Mouse (Mus musculus) neural tube, embryonic 14.5 days (tissue): ENCODE results near the gene Spata46. TPM values are rescaled to one million over a fixed set of nuclear protein-coding genes. Genes with fewer than 3 reads are reported as not detected.

ENCODE experiments used
- ATAC-seq: fragments of 200-750 bp; cut with Nextera tagmentation; 2 replicates; pipeline ENCODE4 v1.8.0; 2017; ENCODE audit warnings: low read depth, mild to moderate bottlenecking, moderate TSS enrichment, moderate library complexity
- H3K27ac ChIP-seq: fragments of 300-500 bp; sonication (generic); 2 replicates; pipeline ENCODE4 v1.5.1; 2014; ENCODE audit warnings: low read depth, mild to moderate bottlenecking, control low read depth, low read length, moderate library complexity, mixed read lengths
- H3K27me3 ChIP-seq: fragments of 300-500 bp; sonication (generic); 2 replicates; pipeline ENCODE4 v1.6.1; 2014; ENCODE audit warnings: low read length; ENCODE audit not compliant: control insufficient read depth, insufficient read depth
- H3K36me3 ChIP-seq: fragments of 300-500 bp; sonication (generic); 2 replicates; pipeline ENCODE4 v1.6.1; 2014; ENCODE audit warnings: low read length, mixed read lengths; ENCODE audit not compliant: control insufficient read depth, insufficient read depth
- H3K4me1 ChIP-seq: fragments of 300-500 bp; sonication (generic); 2 replicates; pipeline ENCODE4 v1.6.1; 2014; ENCODE audit warnings: low read length; ENCODE audit not compliant: control insufficient read depth, insufficient read depth
- H3K4me2 ChIP-seq: fragments of 300-500 bp; sonication (generic); 2 replicates; pipeline ENCODE4 v1.6.1; 2014; ENCODE audit warnings: mild to moderate bottlenecking, low read depth, low read length, control low read depth
- H3K4me3 ChIP-seq: fragments of 300-500 bp; sonication (generic); 2 replicates; pipeline ENCODE4 v1.5.1; 2014; ENCODE audit warnings: low read depth, low read length, control low read depth, mixed read lengths
- H3K9ac ChIP-seq: fragments of 300-500 bp; sonication (generic); replicated peaks from 2 replicates; pipeline ENCODE4 v1.6.1; 2014; ENCODE audit warnings: low read depth, mild to moderate bottlenecking, control low read depth, low read length, mixed read lengths
- H3K9me3 ChIP-seq: fragments of 300-500 bp; sonication (generic); 2 replicates; pipeline ENCODE4 v1.6.1; 2016; ENCODE audit warnings: low read length; ENCODE audit not compliant: control insufficient read depth
- WGBS: fragments of 180-500 bp; shearing (Covaris S2); extraction: QIAGEN DNeasy Blood & Tissue Kit; methylation state at CpG from one replicate; pipeline ENCODE4 v1.1.7; 2014; 5-methylcytosine and 5-hydroxymethylcytosine counted together
- polyA plus RNA-seq: library from polyadenylated mRNA; unstranded; fragments of >200 nt; fragmentation: Nextera tagmentation; extraction: Ambion mirVana; gene quantifications from 2 replicates; pipeline ENCODE4 v1.2.1, GENCODE M21; 2014

The Spata46 gene
- polyA plus RNA-seq = 1.3 and 1.9 TPM in 2 replicates

DNA sequence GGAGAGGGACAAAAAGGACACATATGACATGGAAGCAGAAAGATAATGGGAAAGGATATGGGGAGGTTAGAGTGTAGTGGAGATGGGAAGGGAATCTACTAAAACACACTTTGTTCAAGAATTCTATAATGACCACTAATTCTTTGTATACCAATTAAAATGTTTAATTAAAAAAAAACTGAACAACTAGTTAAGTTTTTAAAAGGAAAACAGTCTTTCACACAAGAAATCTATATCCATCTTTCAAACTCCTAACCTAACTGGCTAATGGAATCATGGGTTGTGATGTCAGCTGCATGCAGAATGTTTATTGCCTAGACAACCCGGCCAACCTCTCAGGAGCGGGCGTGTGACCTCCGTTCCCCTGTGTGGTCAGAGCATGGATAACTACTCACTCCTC lies at the start of gene Spata46:
TSS of gene Spata46 (plus strand) at position 301 of the 400 bp plus-strand sequence.
- Histone ChIP-seq H3K4me1 (no peaks in the 10 kb centered on the region), H3K4me2 (no peak within 1 kb of the TSS), H3K4me3 (no peak within 1 kb of the TSS), H3K9me3 (no peaks in the 10 kb centered on the region), H3K27ac (no peak within 1 kb of the TSS), H3K27me3 (no peaks in the 10 kb centered on the region), H3K36me3 (no peaks in the 10 kb centered on the region), H3K9ac (no peak within 1 kb of the TSS)
- ATAC-seq = no peak
- 90% methylated on average over 4 of the region's 4 CpGs for WGBS

- H3K9ac ChIP-seq = no peak overlapping the region
- H3K36me3 ChIP-seq = no peaks in the 10 kb centered on the region
- no peak overlapping the region for H3K4me3 ChIP-seq
- H3K27ac ChIP-seq = no peak overlapping the region
- H3K4me2 ChIP-seq = no peak overlapping the region
- H3K4me1 ChIP-seq = no peaks in the 10 kb centered on the region
- no peaks in the 10 kb centered on the region for H3K27me3 ChIP-seq
- H3K9me3 ChIP-seq = no peaks in the 10 kb centered on the region
- 91% methylated on average over 6 of the region's 6 CpGs for WGBS
- ATAC-seq = no peak
Measured at GRCm38 (mm10) chr1:170270281-170270680, 38.3 kb upstream of the Spata46 start.

- Histone ChIP-seq H3K9ac (no peak overlapping the region), H3K9me3 (no peaks in the 10 kb centered on the region), H3K36me3 (no peaks in the 10 kb centered on the region), H3K27me3 (no peaks in the 10 kb centered on the region), H3K4me3 (no peak overlapping the region), H3K27ac (no peak overlapping the region), H3K4me1 (no peaks in the 10 kb centered on the region), H3K4me2 (no peak overlapping the region)
- no peak for ATAC-seq
- 93% methylated on average over 4 of the region's 4 CpGs for WGBS
Measured at GRCm38 (mm10) chr1:170270696-170271095, 37.9 kb upstream of the Spata46 start.

DNA sequence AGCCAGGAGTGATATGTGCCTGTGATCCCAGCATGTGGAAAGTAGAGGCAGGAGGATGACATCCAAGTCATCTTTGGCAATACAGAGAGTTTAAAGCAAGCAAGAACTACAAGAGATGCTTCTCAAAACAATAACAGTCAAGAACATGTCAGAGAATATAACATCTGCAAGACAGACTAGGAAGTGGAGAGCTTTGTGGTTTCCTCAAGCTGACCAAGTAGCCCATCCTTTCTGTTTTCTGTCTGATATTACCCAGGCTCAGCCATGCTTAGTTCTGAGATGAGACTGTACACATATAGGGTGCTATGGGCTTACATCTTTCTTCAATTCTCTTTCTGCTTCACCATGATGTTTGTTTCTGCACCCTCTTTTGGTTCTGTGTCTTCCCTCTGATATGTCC lies 35.4 kb upstream of the Spata46 start:
- Histone ChIP-seq H3K9me3 (no peaks in the 10 kb centered on the region), H3K36me3 (no peaks in the 10 kb centered on the region), H3K27me3 (no peaks in the 10 kb centered on the region), H3K9ac (no peak overlapping the region), H3K4me2 (no peak overlapping the region), H3K4me1 (no peaks in the 10 kb centered on the region), H3K27ac (no peak overlapping the region), H3K4me3 (no peak overlapping the region)
- no peak for ATAC-seq

GRCm38 (mm10) chr1:170277016-170277415 lies 31.6 kb upstream of the Spata46 start, which contains the start of gene Sh2d1b1:
Sh2d1b1 (plus strand) TSS chr1:170277320.
- 93% methylated on average over 2 of the region's 3 CpGs for WGBS

DNA sequence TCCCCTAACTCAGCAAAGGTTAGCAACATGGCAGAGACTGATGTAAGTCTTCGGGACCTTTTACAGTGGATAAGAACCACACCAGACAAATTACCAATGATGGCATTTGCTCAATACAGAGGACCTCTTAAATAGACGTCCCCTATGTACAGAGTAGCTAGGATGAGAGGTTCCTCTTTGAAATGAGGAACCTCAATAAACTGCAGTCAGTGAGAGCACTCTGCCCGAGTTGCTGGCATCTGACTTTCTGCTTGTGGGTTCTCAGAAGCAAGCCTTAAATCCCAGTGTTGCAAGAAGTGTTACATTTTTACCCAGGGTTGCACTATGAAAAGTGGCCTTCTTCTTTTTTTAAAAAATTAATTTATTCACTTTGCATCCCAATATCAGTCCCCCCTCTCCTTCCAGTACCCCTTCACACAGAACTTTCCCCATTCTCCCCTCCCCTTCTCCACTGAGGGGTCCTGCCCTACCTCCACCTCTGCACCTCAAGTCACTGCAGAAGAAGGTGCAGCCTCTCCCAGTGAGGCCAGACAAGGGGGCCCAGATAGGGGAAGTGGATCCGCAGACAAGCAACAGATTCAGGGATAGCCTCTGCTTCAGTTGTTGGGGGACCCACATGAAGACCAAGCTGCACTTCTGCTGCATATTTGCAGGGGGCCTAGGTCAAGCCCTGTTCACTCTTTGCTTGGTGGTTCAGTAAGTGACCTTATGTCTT lies 26.0 kb upstream of the Spata46 start:
- Histone ChIP-seq H3K36me3 (no peaks in the 10 kb centered on the region), H3K4me3 (no peak overlapping the region), H3K4me1 (no peaks in the 10 kb centered on the region), H3K4me2 (no peak overlapping the region), H3K9ac (no peak overlapping the region), H3K9me3 (no peaks in the 10 kb centered on the region), H3K27me3 (no peaks in the 10 kb centered on the region), H3K27ac (no peak overlapping the region)
- 79% methylated on average over 4 of the region's 4 CpGs for WGBS
- no peak for ATAC-seq

More at GRCm38 (mm10) chr1:170277016-170277415, 31.6 kb upstream of the Spata46 start, which contains the start of gene Sh2d1b1:
- H3K27ac ChIP-seq = no peak within 1 kb of the TSS
- H3K4me1 ChIP-seq = no peaks in the 10 kb centered on the region
- no peak within 1 kb of the TSS for H3K4me2 ChIP-seq
- no peaks in the 10 kb centered on the region for H3K9me3 ChIP-seq
- ATAC-seq = no peak
- H3K9ac ChIP-seq = no peak within 1 kb of the TSS
- no peak within 1 kb of the TSS for H3K4me3 ChIP-seq
- H3K27me3 ChIP-seq = no peaks in the 10 kb centered on the region
- no peaks in the 10 kb centered on the region for H3K36me3 ChIP-seq

- Histone ChIP-seq H3K4me3 (no peak overlapping the region), H3K36me3 (no peaks in the 10 kb centered on the region), H3K4me1 (no peaks in the 10 kb centered on the region), H3K9me3 (no peaks in the 10 kb centered on the region), H3K27me3 (no peaks in the 10 kb centered on the region), H3K9ac (no peak overlapping the region), H3K4me2 (no peak overlapping the region), H3K27ac (no peak overlapping the region)
- 47% methylated on average over 9 of the region's 9 CpGs for WGBS
- peak; percentile 75 for ATAC-seq
Measured at GRCm38 (mm10) chr1:170292239-170292951, 16.2 kb upstream of the Spata46 start.

DNA sequence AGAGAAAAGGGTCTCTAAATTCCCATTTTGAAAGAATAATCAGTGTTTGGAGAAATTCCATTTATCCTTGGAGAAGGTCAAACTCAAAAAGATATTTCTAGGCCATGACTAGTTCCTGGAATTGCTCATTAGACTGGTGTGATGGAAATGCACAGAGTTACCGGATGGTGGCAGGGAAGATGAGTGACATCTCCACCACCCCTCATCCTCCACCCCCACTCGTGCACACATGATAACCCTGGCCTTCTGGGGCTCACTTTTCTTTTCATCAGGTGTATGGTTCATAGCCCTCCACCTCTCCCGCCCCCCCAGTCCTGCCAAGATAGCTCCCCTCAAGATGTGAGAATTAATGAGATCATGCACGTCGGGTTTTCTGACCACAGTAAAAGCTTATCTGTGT lies 15.3 kb upstream of the Spata46 start:
- H3K27ac ChIP-seq = no peak overlapping the region
- no peak for ATAC-seq
- 90% methylated on average over 5 of the region's 5 CpGs for WGBS
- no peaks in the 10 kb centered on the region for H3K36me3 ChIP-seq
- no peak overlapping the region for H3K4me2 ChIP-seq
- H3K27me3 ChIP-seq = no peaks in the 10 kb centered on the region
- H3K9me3 ChIP-seq = no peaks in the 10 kb centered on the region
- no peaks in the 10 kb centered on the region for H3K4me1 ChIP-seq
- H3K4me3 ChIP-seq = no peak overlapping the region
- no peak overlapping the region for H3K9ac ChIP-seq
